Mouse (Mus musculus) lung, embryonic 14.5 days (tissue): Measurements from ENCODE around the gene Ocln. TPM values are rescaled to one million over a fixed set of nuclear protein-coding genes. Genes with fewer than 3 reads are reported as not detected.

Experiments used
- ATAC-seq: fragments of 200-750 bp; cut with Nextera tagmentation; 2 replicates; pipeline ENCODE4 v1.8.0; 2017; ENCODE audit warnings: mild to moderate bottlenecking, moderate TSS enrichment, moderate library complexity; ENCODE audit not compliant: insufficient read depth
- DNase-seq: peaks from one replicate; pipeline ENCODE4 v3.0.0-alpha.2; 2015
- H3K27ac ChIP-seq: fragments of 300-500 bp; sonication (generic); 2 replicates; pipeline ENCODE4 v1.5.1; 2014; ENCODE audit warnings: low read depth, mild to moderate bottlenecking, moderate library complexity
- H3K27me3 ChIP-seq: fragments of 300-500 bp; sonication (generic); 2 replicates; pipeline ENCODE4 v1.6.1; 2014; ENCODE audit warnings: low read length, control low read depth; ENCODE audit not compliant: insufficient read depth
- H3K36me3 ChIP-seq: fragments of 300-500 bp; sonication (generic); 2 replicates; pipeline ENCODE4 v1.6.1; 2014; ENCODE audit warnings: control low read depth; ENCODE audit not compliant: insufficient read depth
- H3K4me1 ChIP-seq: fragments of 300-500 bp; sonication (generic); 2 replicates; pipeline ENCODE4 v1.6.1; 2014; ENCODE audit warnings: antibody characterized with exemption, control low read depth; ENCODE audit not compliant: insufficient read depth
- H3K4me2 ChIP-seq: fragments of 300-500 bp; sonication (generic); 2 replicates; pipeline ENCODE4 v1.6.1; 2014; ENCODE audit warnings: mild to moderate bottlenecking
- H3K4me3 ChIP-seq: fragments of 300-500 bp; sonication (generic); 2 replicates; pipeline ENCODE4 v1.5.1; 2014; ENCODE audit warnings: low read depth, low read length
- H3K9ac ChIP-seq: fragments of 300-500 bp; sonication (generic); 2 replicates; pipeline ENCODE4 v1.6.1; 2014
- H3K9me3 ChIP-seq: fragments of 300-500 bp; sonication (generic); 2 replicates; pipeline ENCODE4 v1.6.1; 2016; ENCODE audit warnings: low read depth, low read length, control low read depth
- CTCF ChIP-seq: IDR thresholded peaks from 2 replicates; pipeline ENCODE4 v1.5.1; 2016; ENCODE audit warnings: antibody characterized with exemption, low read depth
- WGBS: fragments of 180-500 bp; shearing (Covaris S2); extraction: QIAGEN DNeasy Blood & Tissue Kit; methylation state at CpG from one replicate; pipeline ENCODE4 v1.1.7; 2014; 5-methylcytosine and 5-hydroxymethylcytosine counted together
- polyA plus RNA-seq: library from polyadenylated mRNA; unstranded; fragments of >200 nt; fragmentation: Nextera tagmentation; extraction: Ambion mirVana; gene quantifications from 2 replicates; pipeline ENCODE4 v1.2.1, GENCODE M21; 2014

Ocln gene
- polyA plus RNA-seq, 1 experiment from 2014 or later: 28.9 TPM

DNA sequence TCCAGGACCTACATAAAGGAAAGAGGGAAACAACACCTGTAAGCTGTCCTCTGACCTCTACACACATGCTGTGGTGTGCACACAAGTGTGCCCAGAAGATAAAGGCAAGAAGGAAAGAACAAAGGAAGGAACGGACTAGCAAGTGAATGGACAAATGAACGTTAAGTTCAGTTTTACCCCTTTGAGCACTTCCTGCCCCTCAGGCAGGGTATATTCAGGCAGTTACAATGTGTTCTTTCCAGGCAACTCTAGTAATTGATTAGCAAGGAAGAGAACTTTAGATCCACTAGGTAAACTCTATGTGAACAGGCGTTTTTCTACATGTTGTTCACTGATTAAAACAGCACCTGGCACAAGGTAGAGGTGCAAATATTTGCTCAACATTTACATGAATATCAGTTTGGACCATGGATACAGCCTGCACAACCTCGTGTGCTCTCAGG is 8.3 kb downstream of the Ocln start:
- no peaks in the 10 kb centered on the region for H3K9me3 ChIP-seq
- TF ChIP-seq CTCF: no peak
- H3K27ac ChIP-seq: no peak overlapping the region
- ATAC-seq: no peak
- DNase-seq: no peak
- no peak overlapping the region for H3K4me2 ChIP-seq
- no peak overlapping the region for H3K4me3 ChIP-seq
- no peaks in the 10 kb centered on the region for H3K36me3 ChIP-seq
- no peak overlapping the region for H3K9ac ChIP-seq
- no peaks in the 10 kb centered on the region for H3K27me3 ChIP-seq
- H3K4me1 ChIP-seq: no peaks in the 10 kb centered on the region
- WGBS: 53% methylated on average over 4 of the region's 4 CpGs

DNA sequence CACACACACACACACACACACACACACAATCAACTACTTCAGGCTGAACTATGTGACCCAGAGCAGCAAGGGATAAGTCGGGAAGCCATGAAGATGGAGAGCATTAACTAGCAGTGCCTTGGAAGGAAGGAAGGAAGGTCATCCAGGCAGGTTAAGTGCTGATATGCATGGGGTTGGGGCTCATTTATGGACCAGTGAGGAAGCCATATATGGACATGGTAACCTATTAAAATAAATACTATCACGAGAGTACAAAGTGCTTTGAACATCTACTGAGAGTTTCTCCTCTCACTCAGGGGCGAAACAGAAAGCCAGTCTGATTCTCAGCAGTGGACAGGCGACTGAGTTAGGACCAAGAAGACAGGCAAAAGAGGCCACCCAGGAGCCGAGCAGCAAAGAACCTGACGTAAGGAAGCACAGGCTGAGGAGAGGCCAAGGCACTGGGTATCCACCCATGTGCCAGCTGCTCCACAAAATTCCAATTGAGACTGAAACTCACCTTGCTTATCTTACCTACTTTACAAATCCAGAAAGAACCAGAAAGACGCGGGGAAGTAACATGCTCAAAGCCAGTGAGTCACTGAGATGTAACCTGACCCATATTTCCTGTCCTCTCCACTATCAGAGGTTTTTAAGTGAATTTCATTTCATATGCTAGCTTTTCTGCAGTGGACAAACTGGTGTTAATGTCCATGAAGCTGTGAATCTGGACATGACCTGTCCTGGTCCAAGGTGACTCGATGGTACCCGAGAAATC is 9.3 kb downstream of the Ocln start:
- H3K9me3 ChIP-seq: no peaks in the 10 kb centered on the region
- WGBS: 49% methylated on average over 10 of the region's 10 CpGs
- H3K36me3 ChIP-seq: no peaks in the 10 kb centered on the region
- H3K27me3 ChIP-seq: no peaks in the 10 kb centered on the region
- H3K27ac ChIP-seq: no peak overlapping the region
- no peak overlapping the region for H3K9ac ChIP-seq
- no peaks in the 10 kb centered on the region for H3K4me1 ChIP-seq
- ATAC-seq (peak; percentile 24; the same call in 1 of the 2 replicates), DNase-seq (no peak)
- no peak overlapping the region for H3K4me3 ChIP-seq
- no peak overlapping the region for H3K4me2 ChIP-seq
- TF ChIP-seq CTCF: no peak

- no peak for ATAC-seq
- H3K27me3 ChIP-seq: no peaks in the 10 kb centered on the region
- H3K9me3 ChIP-seq: no peaks in the 10 kb centered on the region
Measured at GRCm38 (mm10) chr13:100536149-100536548, 16.4 kb downstream of the Ocln start.

GRCm38 (mm10) chr13:100532788-100533365 is 19.6 kb downstream of the Ocln start:
- H3K4me3 ChIP-seq: no peak overlapping the region
- DNase-seq: no peak
- no peak for ATAC-seq
- 24% methylated on average over 6 of the region's 6 CpGs for WGBS
- H3K9me3 ChIP-seq: no peaks in the 10 kb centered on the region
- H3K36me3 ChIP-seq: no peaks in the 10 kb centered on the region
- H3K4me1 ChIP-seq: no peaks in the 10 kb centered on the region
- H3K9ac ChIP-seq: no peak overlapping the region
- no peak for TF ChIP-seq CTCF
- H3K4me2 ChIP-seq: no peak overlapping the region
- no peak overlapping the region for H3K27ac ChIP-seq
- H3K27me3 ChIP-seq: no peaks in the 10 kb centered on the region

More at GRCm38 (mm10) chr13:100536149-100536548, 16.4 kb downstream of the Ocln start:
- H3K4me1 ChIP-seq: no peaks in the 10 kb centered on the region
- no peak overlapping the region for H3K27ac ChIP-seq
- H3K9ac ChIP-seq: no peak overlapping the region
- H3K4me2 ChIP-seq: no peak overlapping the region
- no peak for DNase-seq
- no peaks in the 10 kb centered on the region for H3K36me3 ChIP-seq
- 86% methylated on average over 3 of the region's 3 CpGs for WGBS
- TF ChIP-seq CTCF: no peak
- no peak overlapping the region for H3K4me3 ChIP-seq

DNA sequence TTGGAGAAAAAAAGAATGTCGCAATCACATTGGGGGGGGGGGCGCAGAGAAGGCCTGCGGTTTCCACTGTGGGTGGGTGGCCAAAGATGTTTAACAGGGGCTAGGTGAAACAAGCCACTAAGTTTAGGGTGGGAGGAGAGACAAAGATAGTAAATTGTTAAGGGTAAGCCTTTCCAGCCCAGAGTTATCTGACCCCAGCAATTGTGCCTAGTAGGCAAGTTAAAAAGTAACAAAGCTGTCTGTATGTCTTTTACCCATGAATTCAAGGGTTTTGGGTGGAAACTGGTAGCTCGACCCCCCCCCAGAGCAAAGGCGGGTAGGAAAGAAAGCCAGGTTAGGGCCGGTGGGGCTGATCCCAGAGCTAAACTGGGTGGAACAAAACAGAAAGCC is 25.9 kb downstream of the Ocln start:
- Histone ChIP-seq H3K27ac (no peak overlapping the region; the same call in 1 of the 2 replicates), H3K27me3 (no peaks in the 10 kb centered on the region), H3K9ac (no peak overlapping the region), H3K4me2 (no peak overlapping the region), H3K4me3 (no peak overlapping the region), H3K9me3 (no peaks in the 10 kb centered on the region), H3K36me3 (no peaks in the 10 kb centered on the region), H3K4me1 (no peaks in the 10 kb centered on the region)
- no peak for TF ChIP-seq CTCF
- WGBS: 67% methylated on average over 6 of the region's 6 CpGs
- DNase-seq: no peak
- ATAC-seq: no peak

GRCm38 (mm10) chr13:100525935-100526648 is 26.4 kb downstream of the Ocln start:
- H3K4me3 ChIP-seq: no peak overlapping the region
- DNase-seq (no peak), ATAC-seq (no peak)
- H3K27ac ChIP-seq: no peak overlapping the region; the same call in 1 of the 2 replicates
- H3K36me3 ChIP-seq: no peaks in the 10 kb centered on the region
- no peak overlapping the region for H3K4me2 ChIP-seq
- no peak for TF ChIP-seq CTCF
- H3K9ac ChIP-seq: no peak overlapping the region
- no peaks in the 10 kb centered on the region for H3K9me3 ChIP-seq
- 63% methylated on average over 6 of the region's 6 CpGs for WGBS
- H3K27me3 ChIP-seq: no peaks in the 10 kb centered on the region
- no peaks in the 10 kb centered on the region for H3K4me1 ChIP-seq

- no peaks in the 10 kb centered on the region for H3K36me3 ChIP-seq
- no peak for TF ChIP-seq CTCF
- no peak overlapping the region for H3K4me2 ChIP-seq
- no peaks in the 10 kb centered on the region for H3K27me3 ChIP-seq
- 84% methylated on average over 6 of the region's 6 CpGs for WGBS
- DNase-seq (no peak), ATAC-seq (no peak)
- no peak overlapping the region for H3K4me3 ChIP-seq
- H3K4me1 ChIP-seq: no peaks in the 10 kb centered on the region
- no peak overlapping the region for H3K27ac ChIP-seq
- H3K9me3 ChIP-seq: no peaks in the 10 kb centered on the region
- no peak overlapping the region for H3K9ac ChIP-seq
Measured at GRCm38 (mm10) chr13:100524896-100525295, 27.6 kb downstream of the Ocln start.
